Mouse (Mus musculus) forebrain, embryonic 13.5 days (tissue): ENCODE results near the gene Sema4d. TPM values are rescaled to one million over a fixed set of nuclear protein-coding genes. Genes with fewer than 3 reads are reported as not detected.

Source experiments
- ATAC-seq: fragments of 200-750 bp; cut with Nextera tagmentation; 2 replicates; pipeline ENCODE4 v1.8.0; 2017
- H3K27ac ChIP-seq: fragments of 300-500 bp; sonication (generic); 2 replicates; pipeline ENCODE4 v1.5.1; 2015; ENCODE audit warnings: inconsistent platforms, mild to moderate bottlenecking, moderate library complexity
- H3K27me3 ChIP-seq: fragments of 300-500 bp; sonication (generic); 2 replicates; pipeline ENCODE4 v1.6.1; 2015; ENCODE audit warnings: mild to moderate bottlenecking, inconsistent platforms
- H3K36me3 ChIP-seq: fragments of 300-500 bp; sonication (generic); 2 replicates; pipeline ENCODE4 v1.6.1; 2015; ENCODE audit warnings: mild to moderate bottlenecking, inconsistent platforms; ENCODE audit not compliant: poor library complexity, severe bottlenecking
- H3K4me1 ChIP-seq: fragments of 300-500 bp; sonication (generic); 2 replicates; pipeline ENCODE4 v1.6.1; 2015; ENCODE audit warnings: inconsistent platforms
- H3K4me2 ChIP-seq: fragments of 300-500 bp; sonication (generic); 2 replicates; pipeline ENCODE4 v1.6.1; 2015; ENCODE audit warnings: inconsistent platforms, mild to moderate bottlenecking, moderate library complexity
- H3K4me3 ChIP-seq: fragments of 300-500 bp; sonication (generic); 2 replicates; pipeline ENCODE4 v1.5.1; 2015; ENCODE audit warnings: mild to moderate bottlenecking, inconsistent platforms
- H3K9ac ChIP-seq: fragments of 300-500 bp; sonication (generic); 2 replicates; pipeline ENCODE4 v1.6.1; 2015; ENCODE audit warnings: mild to moderate bottlenecking, inconsistent platforms
- H3K9me3 ChIP-seq: fragments of 300-500 bp; sonication (generic); replicated peaks from 2 replicates; pipeline ENCODE4 v1.6.1; 2016; ENCODE audit warnings: inconsistent platforms
- WGBS: fragments of 180-500 bp; shearing (Covaris S2); methylation state at CpG from one replicate; pipeline ENCODE4 v1.1.7; 2015; 5-methylcytosine and 5-hydroxymethylcytosine counted together
- polyA plus RNA-seq: library from polyadenylated mRNA; unstranded; fragments of >200 nt; fragmentation: Nextera tagmentation; extraction: Ambion mirVana; gene quantifications from 2 replicates; pipeline ENCODE4 v1.2.1, GENCODE M21; 2015

The Sema4d gene
- polyA plus RNA-seq, 1 experiment from 2014 or later: 10.8 TPM

DNA sequence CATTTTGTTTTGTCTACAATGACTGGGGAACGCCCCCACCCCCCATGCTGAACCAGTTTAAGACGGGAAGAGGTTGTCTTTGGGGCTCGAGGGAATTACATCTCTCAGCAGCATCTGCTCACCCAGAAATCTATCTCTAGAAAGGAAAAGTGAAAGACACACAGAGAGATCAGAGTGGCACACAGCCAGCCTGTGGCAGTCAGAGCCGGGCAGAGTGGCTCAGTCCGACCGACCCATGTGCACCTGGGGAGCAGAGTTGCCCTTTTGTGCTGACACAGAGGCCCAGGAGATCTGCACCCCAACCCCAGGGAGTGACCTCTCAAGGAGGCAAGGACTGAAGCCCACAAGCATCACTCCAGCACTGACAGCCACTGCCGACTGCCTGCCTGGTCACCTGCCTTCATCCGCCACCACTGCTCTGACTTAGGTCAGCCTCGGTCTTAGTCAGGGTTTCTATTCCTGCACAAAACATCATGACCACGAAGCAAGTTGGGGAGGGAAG is 50.9 kb downstream of the Sema4d start:
- no peak overlapping the region for H3K27ac ChIP-seq
- no peaks in the 10 kb centered on the region for H3K27me3 ChIP-seq
- no peak for ATAC-seq
- H3K9ac ChIP-seq: no peak overlapping the region
- H3K4me3 ChIP-seq: no peak overlapping the region
- no peaks in the 10 kb centered on the region for H3K36me3 ChIP-seq
- WGBS: 84% methylated on average over 10 of the region's 10 CpGs
- H3K4me2 ChIP-seq: no peak overlapping the region
- no peaks in the 10 kb centered on the region for H3K9me3 ChIP-seq
- peaks cover 3% of the 10 kb centered on the region; the same call in 1 of the 2 replicates for H3K4me1 ChIP-seq

DNA sequence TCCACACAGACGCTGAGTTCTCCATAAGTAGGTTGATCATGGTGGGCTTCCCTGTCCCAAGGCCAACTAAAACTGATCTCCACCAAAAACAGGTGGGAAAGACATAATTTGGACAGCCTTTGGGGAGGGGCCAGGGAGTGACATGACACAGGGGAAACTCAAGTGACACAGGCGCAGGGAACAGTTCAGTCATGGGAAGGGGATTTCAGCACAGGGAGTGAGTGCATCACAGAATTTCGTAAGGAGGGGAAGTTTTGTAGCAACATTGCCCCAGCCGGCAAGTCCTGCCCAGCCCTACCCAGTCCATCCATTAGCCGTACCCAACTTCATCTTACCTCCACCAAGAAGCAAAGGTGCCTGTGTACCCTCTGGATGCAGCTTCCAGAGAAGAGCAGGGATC is 52.8 kb downstream of the Sema4d start:
- 87% methylated on average over 5 of the region's 5 CpGs for WGBS
- ATAC-seq: no peak
- H3K36me3 ChIP-seq: no peaks in the 10 kb centered on the region

DNA sequence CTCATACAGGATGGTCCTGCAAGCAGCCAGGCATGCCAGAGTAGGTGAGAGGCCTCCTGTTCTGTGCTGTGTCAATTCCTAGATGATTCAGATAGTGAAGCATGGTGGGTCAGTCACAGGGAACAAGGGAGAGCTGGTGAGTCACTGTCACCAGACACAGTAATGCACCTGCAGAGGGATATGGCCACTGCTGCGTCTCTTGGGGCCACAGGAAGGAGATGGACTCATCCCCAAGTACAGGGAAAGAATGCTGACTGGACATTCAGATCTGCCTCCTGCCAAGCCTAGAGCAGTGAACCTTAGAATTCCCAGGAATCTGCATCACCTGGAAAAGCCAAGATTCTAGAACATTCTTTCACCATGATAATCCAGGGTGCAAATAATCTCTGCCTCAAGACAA is 53.8 kb downstream of the Sema4d start:
- Histone ChIP-seq H3K27me3 (no peaks in the 10 kb centered on the region), H3K9ac (no peak overlapping the region), H3K9me3 (no peaks in the 10 kb centered on the region), H3K4me1 (peaks cover 3% of the 10 kb centered on the region; the same call in 1 of the 2 replicates), H3K4me2 (no peak overlapping the region), H3K27ac (no peak overlapping the region), H3K36me3 (no peaks in the 10 kb centered on the region), H3K4me3 (no peak overlapping the region)
- 91% methylated on average over 1 of the region's 1 CpGs for WGBS
- ATAC-seq: no peak

More for the DNA sequence above, 52.8 kb downstream of the Sema4d start:
- Histone ChIP-seq H3K4me3 (no peak overlapping the region), H3K9me3 (no peaks in the 10 kb centered on the region), H3K4me1 (peaks cover 3% of the 10 kb centered on the region; the same call in 1 of the 2 replicates), H3K4me2 (no peak overlapping the region), H3K27ac (no peak overlapping the region), H3K9ac (no peak overlapping the region), H3K27me3 (no peaks in the 10 kb centered on the region)

DNA sequence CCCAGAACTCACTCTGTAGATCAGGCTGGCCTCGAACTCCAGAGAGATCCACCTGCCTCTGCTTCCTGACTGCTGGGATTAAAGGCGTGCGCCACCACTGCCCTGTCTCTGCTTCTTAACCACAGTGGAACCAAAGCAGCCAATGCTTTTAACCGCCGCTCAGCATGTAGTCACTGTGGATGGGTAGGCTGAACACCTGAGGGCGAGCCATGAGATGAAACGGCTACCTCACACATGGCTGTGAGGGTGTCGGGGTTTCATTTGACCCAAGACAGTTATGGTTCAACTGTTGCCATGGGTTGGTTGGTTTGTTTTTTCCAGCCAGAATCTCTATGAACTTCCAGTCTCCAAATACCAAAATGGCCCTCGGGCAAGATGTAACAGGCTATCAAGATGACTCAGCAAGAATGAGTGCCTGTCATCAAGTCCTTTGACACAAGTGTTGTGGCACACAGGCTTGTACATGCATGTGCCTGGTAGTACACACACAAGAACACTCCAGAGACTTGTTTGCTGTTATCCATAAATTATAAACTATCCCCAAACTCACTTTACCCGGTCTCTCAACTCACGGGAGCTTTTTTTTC is 54.9 kb downstream of the Sema4d start:
- no peak overlapping the region for H3K4me3 ChIP-seq
- H3K27me3 ChIP-seq: no peaks in the 10 kb centered on the region
- H3K27ac ChIP-seq: no peak overlapping the region
- no peaks in the 10 kb centered on the region for H3K9me3 ChIP-seq
- ATAC-seq: no peak
- 96% methylated on average over 11 of the region's 11 CpGs for WGBS
- no peak overlapping the region for H3K9ac ChIP-seq
- H3K4me2 ChIP-seq: no peak overlapping the region
- H3K4me1 ChIP-seq: peaks cover 3% of the 10 kb centered on the region; the same call in 1 of the 2 replicates
- H3K36me3 ChIP-seq: no peaks in the 10 kb centered on the region

DNA sequence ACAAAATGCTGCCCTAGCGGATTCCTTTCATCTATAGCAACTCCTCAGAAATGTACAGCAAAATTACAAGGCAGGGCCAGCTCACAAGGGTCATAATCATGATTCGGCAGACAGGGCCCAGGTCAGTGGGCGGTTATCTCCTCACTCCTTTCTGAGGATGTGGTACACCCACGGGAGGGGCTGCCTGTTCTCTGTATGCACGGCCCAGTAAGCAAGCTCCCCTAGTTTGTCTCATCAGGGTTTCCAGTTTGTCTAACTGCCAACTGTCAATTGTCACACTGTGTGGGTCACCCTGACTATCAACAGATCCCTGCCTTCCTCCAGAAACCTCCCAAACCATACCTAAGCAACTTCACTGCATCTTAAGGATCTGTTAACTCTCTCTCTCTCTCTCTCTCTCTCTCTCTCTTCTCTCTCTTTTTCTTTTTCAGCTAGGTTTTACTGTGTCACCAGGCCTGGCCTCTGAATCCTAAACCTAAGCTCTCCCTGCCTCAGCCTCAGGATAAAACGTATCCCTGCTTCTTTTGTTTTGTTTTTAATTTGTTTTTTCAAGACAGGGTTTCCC is 55.5 kb downstream of the Sema4d start:
- H3K36me3 ChIP-seq: no peaks in the 10 kb centered on the region
- 65% methylated on average over 6 of the region's 6 CpGs for WGBS
- no peak overlapping the region for H3K4me3 ChIP-seq
- no peak overlapping the region for H3K4me2 ChIP-seq
- no peak for ATAC-seq
- H3K4me1 ChIP-seq: peaks cover 3% of the 10 kb centered on the region; the same call in 1 of the 2 replicates
- H3K9me3 ChIP-seq: no peaks in the 10 kb centered on the region
- no peak overlapping the region for H3K9ac ChIP-seq
- no peak overlapping the region for H3K27ac ChIP-seq
- no peaks in the 10 kb centered on the region for H3K27me3 ChIP-seq

DNA sequence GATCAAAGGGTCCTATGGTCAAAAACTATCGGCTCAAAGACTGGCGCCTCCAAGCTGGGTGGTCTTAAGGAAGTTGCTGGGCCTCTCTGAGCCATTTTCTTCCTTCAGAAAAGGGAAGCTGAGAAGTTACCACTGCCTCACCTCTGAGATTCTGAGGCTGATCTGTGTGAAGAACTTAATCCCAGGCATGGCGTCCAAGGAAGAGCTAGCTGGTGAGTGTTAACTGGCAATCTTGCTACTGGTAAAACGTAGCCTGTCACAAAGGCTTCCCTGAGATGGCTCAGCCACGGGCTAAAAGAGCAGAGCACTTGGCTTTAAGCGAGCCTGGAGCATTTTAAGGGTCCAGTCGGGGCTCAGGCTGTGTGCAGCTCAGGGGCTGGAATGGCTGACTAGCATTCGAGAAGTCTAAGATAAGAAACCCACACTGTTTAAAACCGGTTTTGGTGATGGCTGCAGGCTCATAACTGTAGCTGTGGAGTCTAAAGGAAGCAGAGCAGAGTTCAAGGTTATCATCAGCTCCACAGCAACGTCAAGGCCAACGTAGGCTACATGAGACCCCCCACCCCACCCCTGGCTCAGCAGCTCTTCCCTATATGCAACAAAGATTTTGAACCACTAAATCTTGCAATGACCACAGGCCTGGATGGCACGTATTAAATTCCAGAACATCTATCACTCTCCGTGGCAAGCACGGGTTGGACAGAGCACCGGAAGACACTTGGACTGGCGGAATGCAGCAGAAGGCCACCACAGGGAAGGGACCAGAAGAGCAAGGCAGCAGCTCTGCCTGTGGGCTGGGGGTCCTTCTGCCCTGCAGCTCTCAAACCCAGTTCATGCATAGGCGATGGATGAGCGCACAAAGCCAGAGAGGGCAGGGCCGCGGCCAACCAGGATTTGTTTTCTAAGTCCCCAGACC is 56.3 kb downstream of the Sema4d start:
- Histone ChIP-seq H3K4me2 (no peak overlapping the region), H3K27ac (no peak overlapping the region), H3K36me3 (no peaks in the 10 kb centered on the region), H3K4me1 (peaks cover 8% of the 10 kb centered on the region), H3K9ac (no peak overlapping the region), H3K9me3 (no peaks in the 10 kb centered on the region), H3K27me3 (no peaks in the 10 kb centered on the region), H3K4me3 (no peak overlapping the region)
- ATAC-seq: no peak
- 78% methylated on average over 20 of the region's 20 CpGs for WGBS

DNA sequence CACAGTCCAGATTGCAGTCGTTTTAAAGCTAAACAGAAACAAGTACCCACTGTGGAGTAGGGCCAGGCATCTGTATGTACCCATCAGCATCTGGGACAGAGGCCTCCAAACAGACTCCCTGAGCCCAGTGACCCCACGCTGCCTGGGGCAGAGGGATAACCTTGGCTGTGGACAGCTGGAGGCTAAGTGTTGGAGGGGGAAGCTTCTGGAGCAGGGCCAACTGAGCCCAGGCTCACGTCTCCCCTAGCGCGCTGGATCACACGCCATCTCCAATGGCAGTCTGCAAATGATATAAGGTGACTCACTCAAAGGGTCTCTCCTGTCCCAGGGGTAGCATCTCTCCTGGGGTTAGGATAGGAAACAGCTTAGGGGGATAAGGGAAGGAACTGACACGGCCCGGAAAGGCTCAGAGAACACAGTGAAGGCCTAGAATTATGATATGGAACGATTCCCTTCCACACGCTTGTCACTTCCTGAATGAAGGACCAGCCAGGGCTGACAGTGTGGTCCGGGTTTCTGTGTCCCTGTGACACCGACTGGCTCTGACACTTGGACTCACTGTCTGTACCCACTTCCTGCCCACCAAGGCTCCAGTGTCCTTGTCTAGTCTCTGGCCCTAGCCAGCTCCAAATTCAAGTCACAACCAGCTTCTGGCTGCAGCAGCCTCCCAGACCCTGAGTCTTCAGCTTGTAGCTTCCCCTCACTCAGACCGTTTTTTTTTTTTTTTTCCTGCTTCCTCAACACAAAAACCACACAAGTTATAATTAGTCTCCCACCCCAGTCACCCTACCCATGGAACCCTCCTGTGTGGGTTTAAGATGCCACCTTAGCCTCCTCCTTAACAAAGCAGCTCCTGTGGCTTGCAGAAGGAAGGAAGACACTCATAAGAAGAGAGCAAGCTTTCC is 57.3 kb downstream of the Sema4d start:
- ATAC-seq: no peak
- Histone ChIP-seq H3K27ac (no peak overlapping the region), H3K36me3 (no peaks in the 10 kb centered on the region), H3K9me3 (no peaks in the 10 kb centered on the region), H3K4me2 (no peak overlapping the region), H3K4me3 (no peak overlapping the region), H3K4me1 (peaks cover 13% of the 10 kb centered on the region), H3K9ac (no peak overlapping the region), H3K27me3 (no peaks in the 10 kb centered on the region)
- 84% methylated on average over 13 of the region's 13 CpGs for WGBS

DNA sequence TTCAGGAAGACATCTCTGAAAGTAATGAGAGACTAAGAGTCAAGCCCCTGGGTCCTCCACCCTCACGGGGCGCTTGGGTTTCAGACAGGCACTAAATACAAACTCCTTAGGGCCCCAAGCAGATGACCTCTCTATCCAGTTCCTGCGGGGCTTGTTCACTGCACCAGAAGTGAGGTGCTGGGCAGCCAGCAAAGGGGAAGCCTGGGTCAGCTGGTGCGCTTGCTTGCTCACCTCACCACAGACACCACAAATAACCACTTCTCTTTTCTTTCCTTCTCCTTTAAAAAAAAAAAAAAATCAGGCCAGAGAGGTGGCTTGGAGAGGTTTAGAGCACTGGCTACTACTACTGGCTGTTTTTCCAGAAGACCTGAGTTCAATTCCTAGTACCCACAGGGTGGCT is 59.0 kb downstream of the Sema4d start:
- WGBS: 92% methylated on average over 4 of the region's 4 CpGs
- ATAC-seq: no peak
- H3K4me2 ChIP-seq: no peak overlapping the region

DNA sequence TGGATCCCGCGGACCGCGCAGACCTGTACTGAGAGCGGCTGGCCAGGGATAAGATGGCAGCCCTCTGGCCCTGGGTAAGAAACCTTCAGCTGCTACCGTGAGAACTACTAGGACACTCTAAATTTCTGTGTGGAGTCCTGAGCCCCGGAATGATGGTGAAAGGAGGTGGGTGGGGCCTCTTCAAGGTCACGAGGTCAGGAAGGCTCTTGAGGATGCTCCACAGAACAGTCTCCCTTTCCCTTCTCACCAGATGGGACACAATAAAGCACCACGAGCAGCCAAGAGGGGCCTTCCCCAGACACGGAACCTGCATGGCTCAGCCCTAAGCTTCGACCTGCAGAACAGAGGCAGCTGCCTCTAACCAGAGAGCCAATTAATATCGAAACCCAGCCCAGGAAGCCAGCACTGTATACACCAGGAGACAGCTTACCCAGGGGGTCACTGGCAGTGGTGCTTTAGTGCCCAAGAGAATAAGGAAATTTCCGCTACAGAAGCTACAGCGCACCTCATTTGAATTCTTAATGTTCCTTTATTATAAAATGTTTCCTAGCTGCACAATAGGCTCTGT is 61.4 kb downstream of the Sema4d start:
- H3K4me1 ChIP-seq: peaks cover 34% of the 10 kb centered on the region
- no peak overlapping the region for H3K9ac ChIP-seq
- 46% methylated on average over 14 of the region's 14 CpGs for WGBS
- H3K27ac ChIP-seq: peak overlapping the region; percentile 11; the same call in 1 of the 2 replicates
- no peaks in the 10 kb centered on the region for H3K36me3 ChIP-seq
- ATAC-seq: peak; percentile 33; the same call in 1 of the 2 replicates
- no peak overlapping the region for H3K4me2 ChIP-seq
- no peak overlapping the region for H3K4me3 ChIP-seq
- H3K9me3 ChIP-seq: no peaks in the 10 kb centered on the region
- no peaks in the 10 kb centered on the region for H3K27me3 ChIP-seq

More for the DNA sequence above, 59.0 kb downstream of the Sema4d start:
- Histone ChIP-seq H3K9ac (no peak overlapping the region), H3K27me3 (no peaks in the 10 kb centered on the region), H3K9me3 (no peaks in the 10 kb centered on the region), H3K4me1 (peaks cover 25% of the 10 kb centered on the region), H3K4me3 (no peak overlapping the region), H3K27ac (no peak overlapping the region), H3K36me3 (no peaks in the 10 kb centered on the region)

DNA sequence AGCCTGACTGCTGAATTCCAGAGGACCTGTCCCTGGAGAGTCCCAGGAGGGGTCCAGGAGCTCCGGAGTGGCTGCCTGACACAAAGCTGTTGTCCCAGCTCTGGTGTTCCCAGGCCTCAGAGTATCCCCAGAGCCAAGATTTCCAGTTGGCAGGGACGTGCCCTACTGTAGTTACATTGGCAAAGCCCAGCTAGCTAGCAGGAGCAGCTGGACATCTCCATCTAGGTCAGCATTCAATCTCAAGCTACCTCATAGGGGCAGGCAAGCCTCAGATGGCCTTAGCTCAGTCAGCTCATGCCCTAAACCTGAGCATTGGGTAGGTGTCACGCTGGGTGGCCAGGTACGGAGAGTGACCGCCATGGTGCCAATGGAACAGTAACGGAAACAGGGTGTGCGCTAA is 62.1 kb downstream of the Sema4d start:
- Histone ChIP-seq H3K27ac (no peak overlapping the region), H3K27me3 (no peaks in the 10 kb centered on the region), H3K4me1 (peaks cover 34% of the 10 kb centered on the region), H3K4me3 (no peak overlapping the region), H3K9me3 (no peaks in the 10 kb centered on the region), H3K36me3 (no peaks in the 10 kb centered on the region), H3K4me2 (no peak overlapping the region), H3K9ac (no peak overlapping the region)
- WGBS: 91% methylated on average over 7 of the region's 7 CpGs
- no peak for ATAC-seq

DNA sequence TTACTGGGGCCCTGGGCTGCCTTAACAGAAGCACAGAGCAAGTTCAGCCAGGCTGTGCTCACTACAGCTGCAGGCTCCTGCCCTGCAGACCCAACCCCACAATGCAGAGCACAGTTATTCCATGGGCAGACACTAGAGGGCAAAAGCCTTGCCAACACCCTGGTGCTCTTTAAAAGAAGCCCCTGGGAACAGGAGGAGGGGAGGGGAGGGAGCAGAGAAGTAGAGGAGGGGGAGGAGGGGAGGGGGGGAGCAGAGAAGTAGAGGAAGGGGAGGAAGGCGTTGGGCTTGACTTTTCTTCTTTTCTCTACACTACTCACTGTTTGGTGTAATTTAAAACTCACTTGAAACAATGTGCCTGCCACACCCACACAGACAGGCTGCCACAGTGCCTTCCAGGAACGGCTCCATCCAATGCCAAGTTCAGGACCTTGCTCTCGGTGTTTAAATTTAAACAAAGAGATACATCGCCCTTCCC is 63.6 kb downstream of the Sema4d start:
- peak; percentile 59; the same call in 1 of the 2 replicates for ATAC-seq
- Histone ChIP-seq H3K9me3 (no peaks in the 10 kb centered on the region), H3K4me3 (no peak overlapping the region), H3K4me1 (peaks cover 41% of the 10 kb centered on the region), H3K9ac (no peak overlapping the region), H3K36me3 (no peaks in the 10 kb centered on the region), H3K27me3 (no peaks in the 10 kb centered on the region), H3K27ac (no peak overlapping the region), H3K4me2 (no peak overlapping the region)
- WGBS: 8% methylated on average over 4 of the region's 4 CpGs
